Mouse (Mus musculus): ENCODE results near the gene Gnl2.

GRCm38 (mm10) chr4:125056476-125056875, 40.1 kb downstream of the Gnl2 start:
- TF ChIP-seq CTCF (IDR thresholded peaks at IDR 0.05; ENCODE audit: borderline replicate concordance, control insufficient read depth, extremely low read depth, insufficient read depth, low read length, poor library complexity) (no peak), POLR2A (IDR thresholded peaks at IDR 0.05; ENCODE audit: control insufficient read depth, extremely low read depth, insufficient read depth, low read length, poor library complexity) (no peak)
